Mouse (Mus musculus) kidney, adult 2 months (tissue): ENCODE results near the gene Ostm1.

Experiments
- CTCF ChIP-seq: fragments of 200-500 bp; conservative IDR thresholded peaks from 2 replicates; pipeline ENCODE4 v1.5.1; 2011; ENCODE audit warnings: low read depth, mild to moderate bottlenecking, control low read depth, low read length, moderate library complexity, mixed read lengths; ENCODE audit not compliant: insufficient read depth, insufficient read length
- POLR2A ChIP-seq: fragments of 200-500 bp; IDR thresholded peaks from one replicate; pipeline ENCODE4 v1.6.1; 2011; ENCODE audit warnings: low read depth, low read length, control low read depth

DNA sequence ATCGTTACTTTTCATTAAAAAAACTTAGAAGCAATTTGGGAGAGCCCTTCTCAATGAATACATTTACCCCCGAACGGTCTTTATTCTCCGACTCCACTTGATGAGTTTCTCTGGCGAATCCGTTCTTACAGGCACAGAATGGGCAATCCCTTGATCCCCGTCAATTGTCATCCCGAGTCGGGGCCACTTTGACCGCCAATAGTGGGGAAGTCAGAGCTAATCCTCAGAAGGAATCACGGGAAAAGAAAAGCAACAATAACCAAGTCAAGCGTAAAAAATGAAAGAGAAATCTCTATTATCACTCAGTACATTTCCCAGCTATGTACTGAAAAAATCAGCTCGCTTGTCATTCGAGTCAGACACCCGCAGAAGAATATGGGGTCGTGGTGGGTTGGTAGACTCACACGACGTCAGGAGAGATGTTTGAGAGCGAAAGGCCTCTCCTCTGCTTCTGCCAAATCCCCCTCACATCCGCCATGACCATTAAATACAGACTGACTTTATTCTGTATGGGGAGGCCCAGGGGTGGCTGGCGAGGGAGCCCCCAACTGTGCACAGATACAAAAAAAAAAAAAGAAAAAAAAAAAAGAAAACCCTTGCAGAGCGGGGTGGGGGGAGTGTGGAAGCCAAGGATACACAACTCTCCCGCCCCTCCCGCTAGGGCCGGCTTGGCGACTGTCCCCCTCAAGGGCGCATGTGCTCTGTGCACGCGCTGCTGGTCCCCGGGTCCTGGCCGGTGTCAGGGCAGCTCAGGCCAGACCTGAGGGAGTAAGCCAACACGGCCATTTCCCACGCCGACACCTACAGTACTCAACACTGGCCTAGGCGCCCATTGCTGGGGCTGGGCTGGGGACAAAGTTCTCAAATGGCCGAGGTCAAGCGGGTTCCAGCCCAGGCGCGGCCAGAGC is 49.1 kb downstream of the Ostm1 start:
- TF ChIP-seq CTCF: no peak
- no peak for TF ChIP-seq POLR2A
